Mouse (Mus musculus) frontal cortex, postnatal 10 days (tissue): Measurements from ENCODE around the gene Vps37b.
"Not testable (repeated sequence)": the region's sequence is repeated elsewhere in the genome, so short reads cannot be mapped to it uniquely, and the experiment has no call there.

Source experiments
- DNase-seq, 2 experiments: peaks; one replicate each; pipeline ENCODE4 v3.0.0; 2022; ENCODE audit warnings: low spot score in 2 of 2, mixed read lengths in 1 of 2

Vps37b gene

DNA sequence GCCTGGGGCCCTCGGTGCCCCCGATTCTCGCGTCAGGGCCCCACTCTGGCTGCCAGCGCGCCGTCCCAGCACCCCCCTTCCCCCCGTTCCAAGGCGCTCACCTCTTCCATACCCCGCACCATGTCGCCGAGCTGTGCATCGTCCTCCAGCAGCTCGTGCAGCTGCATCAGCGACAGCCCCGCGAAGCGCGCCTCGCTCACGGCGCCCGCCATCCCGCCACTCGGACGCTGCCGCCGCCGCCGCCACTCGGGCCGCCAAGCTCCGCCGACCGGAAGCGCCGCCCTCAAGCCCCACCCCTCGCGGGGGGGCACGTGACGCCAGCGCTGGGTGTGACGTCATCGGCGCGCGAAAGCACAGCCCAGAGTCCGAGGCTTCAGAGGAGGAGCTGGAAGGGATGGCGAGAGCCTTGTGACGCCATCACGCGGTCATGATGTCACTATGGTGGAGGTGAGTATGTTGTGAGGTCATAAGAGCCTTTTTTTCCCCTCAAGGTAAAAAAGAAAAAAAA is at the start of gene Vps37b:
Gene Vps37b (minus strand): TSS at position 270 of the 508 bp plus-strand sequence.
- DNase-seq: peak; percentile 86 to 91

DNA sequence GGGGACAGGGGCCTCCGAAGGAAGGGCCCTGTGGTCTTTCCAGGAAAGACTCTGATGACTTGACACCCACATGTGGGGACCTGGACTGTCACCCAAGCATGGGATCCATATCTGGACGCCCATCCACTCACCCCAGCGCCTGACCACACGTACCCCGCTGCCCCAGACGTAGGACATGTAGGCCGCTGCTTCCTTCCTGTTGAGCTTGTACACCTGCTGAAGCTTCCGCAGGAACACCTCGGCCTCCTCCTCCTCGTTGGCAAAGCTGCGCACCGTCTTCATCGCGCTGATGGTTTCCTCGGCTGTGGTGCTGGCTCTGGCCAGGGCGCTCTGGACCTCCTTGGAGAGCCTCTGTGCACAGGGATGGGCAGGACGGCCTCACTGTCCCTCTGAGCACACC is 47.8 kb upstream of the Vps37b start:
- DNase-seq: no peak

- peak; percentile 71 to 76 for DNase-seq
These were observed 46.8 kb upstream of the Vps37b start for GRCm38 (mm10) chr5:124078794-124079416.

DNA sequence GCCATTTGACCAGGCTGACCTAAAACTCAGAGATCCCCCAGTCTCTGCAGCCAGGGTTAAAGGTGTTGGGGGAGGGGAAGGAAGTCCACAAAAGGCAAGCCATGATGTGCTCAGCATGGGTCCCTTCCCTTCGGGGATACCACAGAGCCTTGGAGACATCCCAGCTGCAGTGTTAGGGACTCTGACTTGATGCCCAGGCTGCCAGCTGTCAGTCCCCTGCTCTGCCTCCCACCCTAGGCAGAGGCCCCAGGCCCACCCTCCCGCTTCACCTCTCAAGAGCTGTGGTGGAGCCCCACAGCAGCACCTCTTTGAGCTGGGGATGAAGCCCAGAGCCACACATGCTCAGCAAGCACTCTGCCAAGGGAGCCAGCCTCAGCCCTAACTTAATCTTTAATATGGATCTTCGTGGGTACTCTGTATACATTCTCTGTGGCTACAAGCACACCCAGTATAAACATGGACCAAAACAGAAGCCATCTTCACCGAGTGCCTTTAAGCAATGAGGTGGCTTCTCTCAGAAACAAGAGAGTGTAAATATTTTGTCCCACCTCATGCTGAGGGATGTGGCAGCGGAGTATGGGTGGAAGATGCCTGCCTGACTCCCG is 45.9 kb upstream of the Vps37b start:
- no peak for DNase-seq

- DNase-seq: no peak
These were observed 45.2 kb upstream of the Vps37b start for GRCm38 (mm10) chr5:124077241-124077640.

- no peak for DNase-seq
These were observed 44.5 kb upstream of the Vps37b start for GRCm38 (mm10) chr5:124076559-124076958.

GRCm38 (mm10) chr5:124075716-124076115 is 43.6 kb upstream of the Vps37b start:
- DNase-seq: no peak

DNA sequence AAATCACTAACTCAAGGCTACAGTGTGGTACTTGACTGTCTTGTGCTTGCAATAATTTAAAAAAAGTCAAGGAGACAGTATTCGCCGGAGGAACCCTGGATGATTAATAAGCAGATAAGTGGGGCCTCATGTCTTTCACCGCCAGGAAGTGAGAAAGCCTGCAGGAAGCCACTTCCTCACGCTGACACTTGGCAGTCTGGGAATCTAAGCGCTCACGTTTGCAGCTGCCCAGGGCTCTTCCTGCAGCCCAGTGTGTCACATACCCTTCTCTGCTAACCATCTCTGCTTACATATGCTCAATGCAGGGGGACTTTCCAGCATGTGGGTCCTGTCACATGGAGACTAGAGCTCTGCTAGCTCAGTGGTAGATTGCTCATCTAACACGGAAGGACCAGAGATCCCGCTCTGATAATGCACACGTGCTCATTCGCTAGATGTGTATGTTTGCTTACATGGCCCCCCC is 42.8 kb upstream of the Vps37b start:
- DNase-seq: no peak

DNA sequence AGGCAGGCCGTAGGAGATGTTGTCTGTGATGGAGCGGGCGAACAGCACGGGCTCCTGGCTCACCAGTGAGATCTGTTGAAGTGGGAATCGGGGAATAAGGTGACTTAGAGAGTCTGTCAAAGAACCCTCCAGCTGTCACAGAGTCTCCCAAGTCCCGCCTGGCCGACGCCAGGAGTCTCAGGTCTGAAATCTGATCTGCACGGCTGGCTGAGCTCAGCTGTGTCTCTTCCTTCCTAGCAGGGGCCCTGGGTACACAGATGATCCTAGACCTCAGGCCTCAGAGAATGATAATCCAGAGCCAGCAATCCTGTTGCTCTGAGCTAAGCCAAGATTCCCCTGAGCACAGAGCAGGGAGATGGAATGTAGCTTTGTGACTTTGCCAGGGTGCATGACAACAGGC is 41.6 kb upstream of the Vps37b start:
- no peak for DNase-seq

- no peak for DNase-seq
These were observed 37.6 kb upstream of the Vps37b start for GRCm38 (mm10) chr5:124069657-124070056.

DNA sequence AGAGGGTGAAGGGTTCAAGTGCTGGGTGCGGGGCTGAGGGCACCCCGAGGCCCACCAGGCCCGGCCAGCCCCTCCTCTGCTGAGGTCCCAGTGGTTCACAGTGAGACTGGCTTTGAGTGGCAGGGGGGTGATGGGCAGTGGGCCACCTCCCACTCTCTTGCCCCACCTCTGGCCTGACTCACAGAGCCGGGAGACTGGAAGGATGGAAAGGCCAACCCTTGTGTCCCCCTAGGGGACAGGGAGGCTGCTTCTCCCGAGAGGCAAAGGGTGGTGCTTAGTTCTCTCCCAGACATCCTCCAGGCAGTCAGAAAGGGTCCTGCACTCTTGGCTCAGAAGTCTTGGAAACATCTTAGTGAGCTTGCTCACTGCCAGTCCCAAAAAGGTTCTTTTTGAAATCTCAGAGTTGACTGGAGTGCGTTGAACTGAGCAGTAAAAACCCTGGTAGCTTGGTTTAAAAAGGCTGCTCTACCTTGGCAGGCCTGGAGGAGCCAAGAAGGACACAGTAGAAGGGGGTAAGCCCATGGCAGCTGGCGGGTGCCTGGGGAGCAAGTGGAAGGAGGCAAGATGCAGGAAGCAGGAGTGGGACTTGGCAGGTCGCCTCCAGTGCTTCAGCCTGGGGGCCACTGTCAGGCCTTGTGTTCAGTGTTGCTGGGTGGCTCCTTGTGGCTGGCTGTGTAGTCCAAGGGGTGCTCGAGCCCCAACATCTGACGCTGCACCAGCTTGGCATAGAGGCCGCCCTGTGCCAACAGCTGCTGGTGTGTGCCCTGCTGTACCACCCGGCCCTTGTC is 30.2 kb upstream of the Vps37b start:
- DNase-seq: no peak

GRCm38 (mm10) chr5:124059677-124060076 is 27.6 kb upstream of the Vps37b start:
- no peak for DNase-seq

- no peak for DNase-seq
These were observed 26.7 kb upstream of the Vps37b start for GRCm38 (mm10) chr5:124058749-124059148.

GRCm38 (mm10) chr5:124056956-124057355 is 24.9 kb upstream of the Vps37b start:
- no peak for DNase-seq

DNA sequence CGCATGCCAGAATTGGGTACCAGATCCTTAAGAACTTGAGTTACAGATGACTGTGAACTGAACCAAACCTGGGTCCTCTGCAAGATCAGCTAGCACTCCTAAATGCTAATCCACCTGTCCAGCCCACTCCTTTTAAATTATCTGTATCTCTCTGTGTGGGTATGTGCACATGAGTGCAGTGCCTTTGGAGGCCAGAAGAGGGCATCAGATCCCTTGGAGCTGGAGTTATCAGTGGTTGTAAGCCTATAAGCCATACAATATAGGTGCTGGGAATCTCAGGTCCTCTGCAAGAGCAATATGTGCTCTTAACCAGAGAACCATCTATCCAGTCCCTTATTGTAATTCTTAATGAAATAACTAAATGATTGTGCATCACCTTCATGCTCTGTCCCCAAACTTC is 24.1 kb upstream of the Vps37b start:
- DNase-seq: no peak

DNA sequence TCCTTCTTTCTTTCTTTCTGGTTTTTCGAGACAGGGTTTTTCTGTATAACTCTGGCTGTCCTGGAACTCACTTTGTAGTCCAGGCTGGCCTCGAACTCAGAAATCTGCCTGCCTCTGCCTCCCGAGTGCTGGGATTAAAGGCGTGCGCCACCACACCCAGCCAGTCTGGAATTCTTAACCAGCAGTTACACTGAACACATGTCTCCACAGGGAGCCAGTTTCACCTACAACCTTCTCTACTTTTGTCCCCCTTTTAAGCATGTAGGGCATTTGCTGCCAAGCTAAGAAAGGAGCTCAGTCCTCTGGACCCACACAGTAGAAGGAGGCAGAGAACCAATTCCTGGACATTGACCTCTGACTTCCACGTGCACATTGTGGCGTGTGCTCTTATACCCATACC is 20.6 kb upstream of the Vps37b start:
- not testable (repeated sequence) for DNase-seq

- DNase-seq: no peak
These were observed 19.9 kb upstream of the Vps37b start for GRCm38 (mm10) chr5:124051899-124052491.

- DNase-seq: no peak
These were observed 18.3 kb upstream of the Vps37b start for GRCm38 (mm10) chr5:124050095-124051050.

- DNase-seq: no peak
These were observed 17.4 kb upstream of the Vps37b start for GRCm38 (mm10) chr5:124049249-124050045.

- no peak for DNase-seq
These were observed 14.8 kb upstream of the Vps37b start for GRCm38 (mm10) chr5:124046741-124047401.
